ENCODE assay signal across 8 mouse cellular contexts in genomic region chr4:148139767-148140097, GRCm38 (mm10). TPM values are rescaled to one million over a fixed set of nuclear protein-coding genes. Genes with fewer than 3 reads are reported as not detected.
DNase-seq lines count a peak whose midpoint lies in the region; ATAC-seq and TF ChIP-seq lines count a peak whose summit lies in the region.

No protein-coding gene starts in this region.

- H3K27ac ChIP-seq in left cerebral cortex, adult 2 months, result peak overlapping the region; percentile 91; the same call in 1 of the 2 replicates
- H3K27ac ChIP-seq in embryonic facial prominence, embryonic 13.5 days, result peak overlapping the region; percentile 92
- H3K27ac ChIP-seq in intestine, postnatal 0 days (ENCODE audit: low read depth, low read length), result peak overlapping the region; percentile 57
- H3K27ac ChIP-seq in neural tube, embryonic 13.5 days (replicated peaks), result peak overlapping the region; percentile 89

- TF ChIP-seq CTCF in left cerebral cortex, adult 2 months (IDR thresholded peaks at IDR 0.05), result no peak
- no peak for TF ChIP-seq CTCF in intestine, postnatal 0 days (IDR thresholded peaks at IDR 0.05; ENCODE audit: low read depth)

- ATAC-seq in embryonic facial prominence, embryonic 13.5 days (ENCODE audit: insufficient number of reproducible peaks, insufficient read depth, low FRiP score, low TSS enrichment, low read depth), result no peak
- ATAC-seq in intestine, postnatal 0 days, result no peak; the same call in 1 of the 2 replicates
- peak; percentile 24 for ATAC-seq in neural tube, embryonic 13.5 days (ENCODE audit: low read depth)

- peaks cover 7% of the 10 kb centered on the region; the same call in 1 of the 2 replicates for H3K36me3 ChIP-seq in embryonic facial prominence, embryonic 13.5 days
- peaks cover under 1% of the 10 kb centered on the region; the same call in 1 of the 2 replicates for H3K36me3 ChIP-seq in intestine, postnatal 0 days (ENCODE audit: control insufficient read depth, insufficient read depth)
- H3K36me3 ChIP-seq in neural tube, embryonic 13.5 days, result peaks cover 14% of the 10 kb centered on the region; the same call in 1 of the 2 replicates

- H3K4me1 ChIP-seq in embryonic facial prominence, embryonic 13.5 days, result peaks cover 14% of the 10 kb centered on the region; the same call in 1 of the 2 replicates
- H3K4me1 ChIP-seq in intestine, postnatal 0 days (replicated peaks; ENCODE audit: control insufficient read depth, insufficient read depth, low read length), result no peaks in the 10 kb centered on the region
- H3K4me1 ChIP-seq in neural tube, embryonic 13.5 days (replicated peaks), result peaks cover 27% of the 10 kb centered on the region

- peaks cover 12% of the 10 kb centered on the region for H3K27me3 ChIP-seq in embryonic facial prominence, embryonic 13.5 days
- H3K27me3 ChIP-seq in intestine, postnatal 0 days (replicated peaks; ENCODE audit: control insufficient read depth, insufficient read depth, low read length), result 0 out of 2 replicates have a peak, but pooled peaks cover 2% of the 10 kb centered on the region
- peaks cover 2% of the 10 kb centered on the region; the same call in 1 of the 2 replicates for H3K27me3 ChIP-seq in neural tube, embryonic 13.5 days

- intact Hi-C loops in left cerebral cortex, adult 2 months (cut with DNase I), result loop anchor here (1.0 kb wide), 1 partner anchor 12 kb away; no protein-coding TSS in a partner anchor
- intact Hi-C loops in left cerebral cortex, postnatal 10 days (cut with DNase I), result no loop called here
- intact Hi-C loops in left cerebral cortex, postnatal 4 days (cut with DNase I), result no loop called here

- H3K9ac ChIP-seq in embryonic facial prominence, embryonic 13.5 days, result peak overlapping the region; percentile 81
- peak overlapping the region; percentile 47; the same call in 1 of the 2 replicates for H3K9ac ChIP-seq in intestine, postnatal 0 days (ENCODE audit: low read depth, low read length)
- H3K9ac ChIP-seq in neural tube, embryonic 13.5 days, result peak overlapping the region; percentile 81

- H3K9me3 ChIP-seq in embryonic facial prominence, embryonic 13.5 days, result no peaks in the 10 kb centered on the region
- no peaks in the 10 kb centered on the region for H3K9me3 ChIP-seq in intestine, postnatal 0 days (ENCODE audit: control insufficient read depth)
- no peaks in the 10 kb centered on the region for H3K9me3 ChIP-seq in neural tube, embryonic 13.5 days

- no peak for DNase-seq in left cerebral cortex, adult 2 months (ENCODE audit: extremely low spot score in 1 of 2, low spot score in 2 of 2)
- no peak for DNase-seq in left cerebral cortex, adult 11 months (ENCODE audit: low spot score)
- DNase-seq in left cerebral cortex, postnatal 10 days (ENCODE audit: extremely low spot score in 1 of 2, low spot score in 2 of 2), result no peak
- no peak for DNase-seq in layer of hippocampus, postnatal 14 days (ENCODE audit: low spot score in 2 of 2)
- no peak for DNase-seq in left cerebral cortex, postnatal 4 days

- WGBS in embryonic facial prominence, embryonic 13.5 days, result 0% methylated on average over 12 of the region's 12 CpGs
- WGBS in intestine, postnatal 0 days, result under 1% methylated on average over 12 of the region's 12 CpGs
- 2% methylated on average over 12 of the region's 12 CpGs for WGBS in neural tube, embryonic 13.5 days

- H3K4me2 ChIP-seq in embryonic facial prominence, embryonic 13.5 days, result peak overlapping the region; percentile 89
- peak overlapping the region; percentile 97 for H3K4me2 ChIP-seq in intestine, postnatal 0 days (replicated peaks; ENCODE audit: low read depth)
- peak overlapping the region; percentile 87 for H3K4me2 ChIP-seq in neural tube, embryonic 13.5 days

- H3K4me3 ChIP-seq in left cerebral cortex, adult 2 months, result peak overlapping the region; percentile 91
- H3K4me3 ChIP-seq in embryonic facial prominence, embryonic 13.5 days, result peak overlapping the region; percentile 67
- peak overlapping the region; percentile 70 for H3K4me3 ChIP-seq in intestine, postnatal 0 days (ENCODE audit: low read depth, low read length)
- H3K4me3 ChIP-seq in neural tube, embryonic 13.5 days, result peak overlapping the region; percentile 53

RNA-seq across cellular contexts. Expression of gene Draxin, which starts 9.2 kb away (rescaled TPM):
- under 1 TPM; 0.20 to 0.30 TPM for total RNA-seq in left cerebral cortex, adult 2 months (2021)
- polyA plus RNA-seq in embryonic facial prominence, embryonic 13.5 days (2015; fragmentation: Nextera tagmentation; extraction: Ambion mirVana), result 0.78 and 1.1 TPM in 2 replicates
- polyA plus RNA-seq in intestine, postnatal 0 days (2015; fragmentation: Nextera tagmentation; extraction: Ambion mirVana), result 0.03 and 0.05 TPM in 2 replicates
- 14.0 and 14.3 TPM in 2 replicates for polyA plus RNA-seq in neural tube, embryonic 13.5 days (2015; fragmentation: Nextera tagmentation; extraction: Ambion mirVana)
- 1 to 10 TPM; 2.7 to 3.1 TPM for total RNA-seq in left cerebral cortex, postnatal 10 days (2021)
- total RNA-seq in layer of hippocampus, postnatal 14 days (2021), result 1 to 10 TPM; 4.8 to 5.6 TPM
- 10 to 100 TPM; 41.9 to 46.4 TPM for total RNA-seq in left cerebral cortex, postnatal 4 days (2021)

RNA-seq across cellular contexts. Expression of gene Mad2l2, which starts 9.5 kb away (rescaled TPM):
- 10 to 100 TPM; 14.2 to 16.1 TPM for total RNA-seq in left cerebral cortex, adult 2 months (2021)
- 70.6 and 76.3 TPM in 2 replicates for polyA plus RNA-seq in embryonic facial prominence, embryonic 13.5 days (2015; fragmentation: Nextera tagmentation; extraction: Ambion mirVana)
- 22.6 and 24.9 TPM in 2 replicates for polyA plus RNA-seq in intestine, postnatal 0 days (2015; fragmentation: Nextera tagmentation; extraction: Ambion mirVana)
- 98.7 and 116 TPM in 2 replicates for polyA plus RNA-seq in neural tube, embryonic 13.5 days (2015; fragmentation: Nextera tagmentation; extraction: Ambion mirVana)
- 10 to 100 TPM; 14.6 to 15.7 TPM for total RNA-seq in left cerebral cortex, postnatal 10 days (2021)
- 10 to 100 TPM; 19.8 to 22.1 TPM for total RNA-seq in layer of hippocampus, postnatal 14 days (2021)
- total RNA-seq in left cerebral cortex, postnatal 4 days (2021), result 10 to 100 TPM; 53.0 to 55.4 TPM

RNA-seq across cellular contexts. Expression of gene Fbxo6, which starts 12.2 kb away (rescaled TPM):
- 10 to 100 TPM; 28.9 to 30.2 TPM for total RNA-seq in left cerebral cortex, adult 2 months (2021)
- 14.9 and 15.1 TPM in 2 replicates for polyA plus RNA-seq in embryonic facial prominence, embryonic 13.5 days (2015; fragmentation: Nextera tagmentation; extraction: Ambion mirVana)
- 55.4 and 60.6 TPM in 2 replicates for polyA plus RNA-seq in intestine, postnatal 0 days (2015; fragmentation: Nextera tagmentation; extraction: Ambion mirVana)
- polyA plus RNA-seq in neural tube, embryonic 13.5 days (2015; fragmentation: Nextera tagmentation; extraction: Ambion mirVana), result 16.4 and 16.6 TPM in 2 replicates
- 10 to 100 TPM; 23.5 to 28.1 TPM for total RNA-seq in left cerebral cortex, postnatal 10 days (2021)
- 10 to 100 TPM; 24.6 to 27.4 TPM for total RNA-seq in layer of hippocampus, postnatal 14 days (2021)
- total RNA-seq in left cerebral cortex, postnatal 4 days (2021), result 10 to 100 TPM; 21.2 to 21.8 TPM

RNA-seq across cellular contexts. Expression of gene Fbxo44, which starts 20.6 kb away (rescaled TPM):
- total RNA-seq in left cerebral cortex, adult 2 months (2021), result 100 to 1,000 TPM; 140 to 156 TPM
- 13.5 TPM in 2 replicates for polyA plus RNA-seq in embryonic facial prominence, embryonic 13.5 days (2015; fragmentation: Nextera tagmentation; extraction: Ambion mirVana)
- 7.7 and 9.3 TPM in 2 replicates for polyA plus RNA-seq in intestine, postnatal 0 days (2015; fragmentation: Nextera tagmentation; extraction: Ambion mirVana)
- 81.4 and 87.6 TPM in 2 replicates for polyA plus RNA-seq in neural tube, embryonic 13.5 days (2015; fragmentation: Nextera tagmentation; extraction: Ambion mirVana)
- total RNA-seq in left cerebral cortex, postnatal 10 days (2021), result 10 to 100 TPM; 87.6 to 89.9 TPM
- 100 to 1,000 TPM in 1 of 2 experiments, 10 to 100 TPM in 1; 98.6 to 111 TPM for total RNA-seq in layer of hippocampus, postnatal 14 days (2021)
- 10 to 100 TPM; 56.2 to 66.9 TPM for total RNA-seq in left cerebral cortex, postnatal 4 days (2021)

RNA-seq across cellular contexts. Expression of gene Fbxo2, which starts 20.7 kb away (rescaled TPM):
- 100 to 1,000 TPM; 101 to 107 TPM for total RNA-seq in left cerebral cortex, adult 2 months (2021)
- 3.1 and 3.4 TPM in 2 replicates for polyA plus RNA-seq in embryonic facial prominence, embryonic 13.5 days (2015; fragmentation: Nextera tagmentation; extraction: Ambion mirVana)
- polyA plus RNA-seq in intestine, postnatal 0 days (2015; fragmentation: Nextera tagmentation; extraction: Ambion mirVana), result 0.44 and 0.76 TPM in 2 replicates
- 6.1 and 6.9 TPM in 2 replicates for polyA plus RNA-seq in neural tube, embryonic 13.5 days (2015; fragmentation: Nextera tagmentation; extraction: Ambion mirVana)
- 10 to 100 TPM; 26.8 to 33.0 TPM for total RNA-seq in left cerebral cortex, postnatal 10 days (2021)
- 10 to 100 TPM; 65.2 to 72.1 TPM for total RNA-seq in layer of hippocampus, postnatal 14 days (2021)
- total RNA-seq in left cerebral cortex, postnatal 4 days (2021), result 10 to 100 TPM; 10.7 to 13.4 TPM

Comparison
In these comparisons a context has a peak if more than half of its experiments do, and no peak if none do; other contexts are left out.
1. RNA of gene Draxin, which starts 9.2 kb away (total RNA-seq): 41.9 to 46.4 TPM in left cerebral cortex, postnatal 4 days; 4.8 to 5.6 TPM in layer of hippocampus, postnatal 14 days, 2.7 to 3.1 TPM in left cerebral cortex, postnatal 10 days and 0.20 to 0.30 TPM in left cerebral cortex, adult 2 months; every median in the first group is over 4 times any median in the second.
2. Peak in every context shown above with its lines, with median percentiles within 50 percentile points of each other: H3K27ac ChIP-seq, H3K4me3 ChIP-seq, H3K4me2 ChIP-seq and H3K9ac ChIP-seq.